Mouse (Mus musculus): ENCODE results near the gene Fsip1. TPM values are rescaled to one million over a fixed set of nuclear protein-coding genes. Genes with fewer than 3 reads are reported as not detected.

Gene Fsip1
- polyA plus RNA-seq, 1 experiment from 2014 or later, result 1.2 TPM

- H3K4me3 ChIP-seq, result no peak overlapping the region
- DNase-seq (ENCODE audit: low spot score), result no peak
- no peaks in the 10 kb centered on the region for H3K36me3 ChIP-seq
- H3K4me1 ChIP-seq, result no peaks in the 10 kb centered on the region
- H3K9me3 ChIP-seq (replicated peaks), result no peaks in the 10 kb centered on the region
- 80% methylated on average over 2 of the region's 2 CpGs for WGBS
- no peak overlapping the region for H3K27ac ChIP-seq
- no peaks in the 10 kb centered on the region for H3K27me3 ChIP-seq (ENCODE audit: low read depth, poor library complexity, severe bottlenecking)
Observed at GRCm38 (mm10) chr2:118085647-118086046, 171.1 kb downstream of the Fsip1 start.

- Histone ChIP-seq H3K27ac (no peak overlapping the region), H3K36me3 (no peaks in the 10 kb centered on the region), H3K4me1 (no peaks in the 10 kb centered on the region), H3K27me3 (ENCODE audit: low read depth, poor library complexity, severe bottlenecking) (no peaks in the 10 kb centered on the region), H3K4me3 (no peak overlapping the region), H3K9me3 (replicated peaks) (no peaks in the 10 kb centered on the region)
- no peak for DNase-seq (ENCODE audit: low spot score)
- WGBS, result 79% methylated on average over 3 of the region's 3 CpGs
Observed at GRCm38 (mm10) chr2:118084693-118085092, 172.1 kb downstream of the Fsip1 start.

GRCm38 (mm10) chr2:118083652-118084051 is 173.1 kb downstream of the Fsip1 start:
- WGBS, result 92% methylated on average over 6 of the region's 6 CpGs
- Histone ChIP-seq H3K4me3 (no peak overlapping the region), H3K27me3 (ENCODE audit: low read depth, poor library complexity, severe bottlenecking) (no peaks in the 10 kb centered on the region), H3K27ac (no peak overlapping the region), H3K36me3 (no peaks in the 10 kb centered on the region), H3K9me3 (replicated peaks) (no peaks in the 10 kb centered on the region), H3K4me1 (no peaks in the 10 kb centered on the region)
- no peak for DNase-seq (ENCODE audit: low spot score)

GRCm38 (mm10) chr2:118081581-118081980 is 175.2 kb downstream of the Fsip1 start:
- no peaks in the 10 kb centered on the region for H3K9me3 ChIP-seq (replicated peaks)
- no peaks in the 10 kb centered on the region for H3K4me1 ChIP-seq
- no peaks in the 10 kb centered on the region for H3K36me3 ChIP-seq
- H3K4me3 ChIP-seq, result no peak overlapping the region
- no peak overlapping the region for H3K27ac ChIP-seq
- 84% methylated on average over 5 of the region's 5 CpGs for WGBS
- no peak for DNase-seq (ENCODE audit: low spot score)
- H3K27me3 ChIP-seq (ENCODE audit: low read depth, poor library complexity, severe bottlenecking), result no peaks in the 10 kb centered on the region

Small RNA genes lying within 50 kb of the gene (microRNA-seq; reads per million reads assigned to microRNA genes)
- gene Gm22800, result not detected

Other genes with a start within 250 kb of the Fsip1 start
- gene Thbs1, start 145.1 kb downstream of the Fsip1 start, polyA plus RNA-seq (2016; fragmentation: Nextera tagmentation; extraction: Ambion mirVana), result 13.2 and 22.8 TPM in 2 replicates
- 0.10 and 0.15 TPM in 2 replicates for gene Gpr176, start 116.5 kb upstream of the Fsip1 start, polyA plus RNA-seq (2016; fragmentation: Nextera tagmentation; extraction: Ambion mirVana)
- gene Eif2ak4, start 131.7 kb upstream of the Fsip1 start, polyA plus RNA-seq (2016; fragmentation: Nextera tagmentation; extraction: Ambion mirVana), result 13.2 and 15.5 TPM in 2 replicates
- gene Srp14, start 222.7 kb upstream of the Fsip1 start, polyA plus RNA-seq (2016; fragmentation: Nextera tagmentation; extraction: Ambion mirVana), result 227 and 232 TPM in 2 replicates